Mouse (Mus musculus) gastrocnemius, postnatal 25 days (tissue): Measurements from ENCODE around the gene Smim7. TPM values are rescaled to one million over a fixed set of nuclear protein-coding genes. Genes with fewer than 3 reads are reported as not detected.

Source experiments
- DNase-seq: peaks from one replicate; pipeline ENCODE4 v3.0.0; 2022
- microRNA-seq, 2 experiments: library from miRNA; unstranded; fragments of <30 nt; microRNA quantifications; one replicate each; pipeline ENCODE4 v1.2.0; 2021; ENCODE audit warnings: borderline replicate concordance in 2 of 2
- total RNA-seq, 2 experiments: library from RNA; stranded (reverse); gene quantifications; 1 replicate in 1 of 2; 2 replicates in 1 of 2; pipeline ENCODE4 v1.2.3; 2021

The Smim7 gene
- total RNA-seq, 2 experiments from 2014 or later = 64.0 to 76.2 TPM

DNA sequence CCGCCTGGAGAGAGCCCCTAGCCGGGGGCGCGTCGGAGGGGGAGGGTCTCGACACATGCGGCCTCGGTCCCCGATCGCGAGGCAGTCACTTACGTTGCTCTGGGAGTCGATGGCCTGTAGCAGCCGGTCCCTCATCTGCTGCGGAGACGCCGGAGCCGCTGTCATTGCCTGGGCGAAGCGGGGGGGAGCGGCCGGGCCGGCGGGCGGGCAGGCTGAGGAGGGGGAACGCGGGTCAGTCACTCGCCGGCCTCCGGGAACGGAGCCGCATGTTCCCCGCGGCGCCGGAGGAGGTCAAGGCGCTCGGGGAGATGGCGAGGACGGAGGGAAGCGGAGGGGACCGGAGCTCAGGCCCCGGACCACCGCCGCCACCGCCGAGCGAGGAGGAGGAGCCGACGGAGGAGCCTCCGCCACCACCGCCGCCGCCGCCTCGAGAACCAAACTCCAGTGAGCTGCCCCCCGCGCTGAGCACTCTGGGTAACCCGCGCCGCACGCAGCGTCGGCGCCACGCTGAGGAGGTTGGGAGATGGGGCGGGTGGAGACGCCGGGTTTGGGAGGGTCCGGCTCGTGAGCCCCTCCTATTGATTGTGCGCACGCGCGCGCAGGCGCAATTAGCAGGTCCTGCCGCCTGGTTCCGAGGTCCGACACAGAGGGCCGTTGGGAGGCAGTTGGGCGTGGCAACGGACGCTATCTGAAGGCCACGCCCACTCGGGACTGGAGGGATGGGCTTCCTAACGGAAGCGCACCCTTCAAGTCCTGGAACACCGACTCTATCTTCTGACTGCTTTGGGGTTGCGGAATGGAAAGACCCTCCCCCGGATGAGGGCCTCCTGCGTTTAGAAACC is 22.9 kb downstream of the Smim7 start, which contains the start of gene Med26:
Med26 (minus strand) TSS at position 469 of the 842 bp plus-strand sequence.
- DNase-seq = peak; percentile 99

- DNase-seq = peak; percentile 13
These were observed 23.6 kb downstream of the Smim7 start for GRCm38 (mm10) chr8:72547122-72547801.

GRCm38 (mm10) chr8:72539234-72539633 is 31.7 kb downstream of the Smim7 start:
- DNase-seq = no peak

- no peak for DNase-seq
These were observed 36.0 kb downstream of the Smim7 start for GRCm38 (mm10) chr8:72534888-72535287.

- DNase-seq = no peak
These were observed 38.8 kb downstream of the Smim7 start for GRCm38 (mm10) chr8:72532103-72532502.

DNA sequence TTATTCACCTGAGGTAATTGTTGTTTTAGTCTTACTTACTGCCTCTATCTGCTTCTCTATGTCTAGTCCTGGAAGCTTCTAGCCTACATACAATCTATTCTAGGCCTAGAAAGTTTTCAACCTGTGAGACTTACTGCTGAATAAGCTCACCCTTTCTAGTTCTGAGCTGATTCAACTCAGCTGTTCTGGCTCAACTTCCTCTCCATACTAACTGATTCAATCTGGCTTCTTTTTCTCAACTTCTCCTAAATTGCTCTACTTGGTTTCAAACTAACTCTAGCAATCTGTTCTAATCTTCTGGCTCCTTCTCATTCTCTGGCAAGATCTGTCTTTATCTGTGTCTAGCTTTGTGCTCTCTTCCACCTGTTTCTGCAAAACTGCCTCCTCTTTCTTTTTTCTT is 49.0 kb downstream of the Smim7 start:
- no peak for DNase-seq

DNA sequence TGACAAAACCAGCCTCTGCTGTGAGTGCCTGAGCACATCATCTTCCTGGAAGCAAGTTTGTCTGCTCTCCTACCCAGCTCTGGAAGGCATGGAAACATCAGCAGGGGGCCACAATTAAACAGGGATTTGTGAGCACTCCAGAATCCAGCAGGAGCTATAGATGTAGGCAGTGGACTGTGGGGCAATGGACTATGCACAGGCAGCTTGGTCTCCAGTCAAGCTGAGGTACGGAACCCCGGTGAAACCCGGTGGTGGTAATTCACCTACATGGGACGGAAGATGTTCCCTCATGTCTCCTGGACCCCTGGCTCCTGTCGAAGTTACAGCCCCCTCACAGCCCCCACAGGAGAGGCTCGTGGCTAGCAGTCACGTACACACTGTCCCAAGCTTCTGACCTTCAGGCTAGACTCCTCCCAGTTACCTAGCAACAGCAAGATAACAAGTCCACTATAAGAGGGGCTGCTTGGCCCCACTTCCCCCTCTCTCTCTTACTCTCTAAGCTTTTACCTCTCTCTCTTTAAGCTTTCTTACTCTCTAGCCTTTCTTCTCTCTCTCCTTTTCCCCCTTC is 53.4 kb downstream of the Smim7 start:
- no peak for DNase-seq

Small RNA genes lying within 50 kb of the gene (microRNA-seq; reads per million reads assigned to microRNA genes)
- gene Gm28019 = 0 reads per million in 2 experiments

Other genes with a start within 250 kb of the Smim7 start
- gene Eps15l1, start 149.6 kb downstream of the Smim7 start, total RNA-seq = 10 to 100 TPM; 22.7 to 23.9 TPM
- 1 to 10 TPM; 2.1 to 2.5 TPM for gene Calr3, start 127.2 kb downstream of the Smim7 start, total RNA-seq
- gene 1700030K09Rik, start 127.2 kb downstream of the Smim7 start, total RNA-seq = 1 to 10 TPM; 2.9 to 3.2 TPM
- 10 to 100 TPM; 21.1 to 26.0 TPM for gene Cherp, start 95.9 kb downstream of the Smim7 start, total RNA-seq
- 10 to 100 TPM; 36.6 to 43.0 TPM for gene Slc35e1, start 78.5 kb downstream of the Smim7 start, total RNA-seq
- 1 to 10 TPM; 7.3 to 7.9 TPM for gene Med26, start 22.8 kb downstream of the Smim7 start, total RNA-seq
- 1,000 to 10,000 TPM; 1,062 to 1,195 TPM for gene Tmem38a, start 967 bp upstream of the Smim7 start, total RNA-seq
- gene Nwd1, start 75.6 kb upstream of the Smim7 start, total RNA-seq = under 1 TPM; 0.33 to 0.96 TPM
- 10 to 100 TPM; 32.6 to 37.8 TPM for gene Sin3b, start 152.2 kb upstream of the Smim7 start, total RNA-seq
- gene F2rl3, start 190.8 kb upstream of the Smim7 start, total RNA-seq = 1 to 10 TPM in 1 of 2 experiments, under 1 TPM in 1; 0.97 to 1.6 TPM